Mouse (Mus musculus) liver, postnatal 0 days (tissue): ENCODE measurements at regions not wholly inside any gene's neighbourhood (a gene's known extent, or its start where the extent isn't known, plus 50 kb on each side); places are given as distances from the start of the nearest gene placed in this dataset.
"Not testable (repeated sequence)": the region's sequence is repeated elsewhere in the genome, so short reads cannot be mapped to it uniquely, and the experiment has no call there.

Source experiments
- CTCF ChIP-seq: sonication (generic); IDR thresholded peaks from 2 replicates; pipeline ENCODE4 v1.5.1; 2016; ENCODE audit warnings: antibody characterized with exemption, low read depth
- EP300 ChIP-seq: IDR thresholded peaks from 2 replicates; pipeline ENCODE4 v1.6.1; 2016; ENCODE audit warnings: antibody characterized with exemption, low read depth, mild to moderate bottlenecking

GRCm38 (mm10) chr8:8836166-8836565 lies 145.8 kb upstream of the Arglu1 start:
- TF ChIP-seq CTCF, EP300: not testable (repeated sequence)
